Mouse (Mus musculus) forebrain, embryonic 12.5 days (tissue): ENCODE results near the gene Tcp11l1. TPM values are rescaled to one million over a fixed set of nuclear protein-coding genes. Genes with fewer than 3 reads are reported as not detected.

ENCODE experiments used
- ATAC-seq: fragments of 200-750 bp; cut with Nextera tagmentation; 2 replicates; pipeline ENCODE4 v1.8.0; 2017; ENCODE audit warnings: moderate TSS enrichment; ENCODE audit not compliant: low FRiP score
- H3K27ac ChIP-seq: fragments of 300-500 bp; sonication (generic); 2 replicates; pipeline ENCODE4 v1.5.1; 2016; ENCODE audit warnings: mild to moderate bottlenecking
- H3K27me3 ChIP-seq: fragments of 300-500 bp; sonication (generic); 2 replicates; pipeline ENCODE4 v1.6.1; 2016; ENCODE audit warnings: mild to moderate bottlenecking
- H3K36me3 ChIP-seq: fragments of 300-500 bp; sonication (generic); replicated peaks from 2 replicates; pipeline ENCODE4 v1.6.1; 2016; ENCODE audit warnings: mild to moderate bottlenecking
- H3K4me1 ChIP-seq: fragments of 300-500 bp; sonication (generic); 2 replicates; pipeline ENCODE4 v1.6.1; 2016
- H3K4me2 ChIP-seq: fragments of 300-500 bp; sonication (generic); 2 replicates; pipeline ENCODE4 v1.6.1; 2016; ENCODE audit warnings: mild to moderate bottlenecking, moderate library complexity
- H3K4me3 ChIP-seq: fragments of 300-500 bp; sonication (generic); replicated peaks from 2 replicates; pipeline ENCODE4 v1.5.1; 2016; ENCODE audit warnings: mild to moderate bottlenecking
- H3K9ac ChIP-seq: fragments of 300-500 bp; sonication (generic); 2 replicates; pipeline ENCODE4 v1.6.1; 2016; ENCODE audit warnings: mild to moderate bottlenecking
- H3K9me3 ChIP-seq: fragments of 300-500 bp; sonication (generic); 2 replicates; pipeline ENCODE4 v1.6.1; 2016
- WGBS: fragments of 180-500 bp; shearing (Covaris S2); methylation state at CpG from one replicate; pipeline ENCODE4 v1.1.7; 2016; 5-methylcytosine and 5-hydroxymethylcytosine counted together
- polyA plus RNA-seq: library from polyadenylated mRNA; unstranded; fragments of >200 nt; fragmentation: Nextera tagmentation; extraction: Ambion mirVana; gene quantifications from 2 replicates; pipeline ENCODE4 v1.2.1, GENCODE M21; 2016

Gene Tcp11l1
- polyA plus RNA-seq, 1 experiment from 2014 or later, result 69.2 TPM

- peaks cover 70% of the 10 kb centered on the region for H3K36me3 ChIP-seq
- no peaks in the 10 kb centered on the region for H3K9me3 ChIP-seq
- H3K4me1 ChIP-seq, result no peaks in the 10 kb centered on the region
- WGBS, result 89% methylated on average over 8 of the region's 8 CpGs
- H3K9ac ChIP-seq, result no peak overlapping the region
- no peak for ATAC-seq
- H3K27me3 ChIP-seq, result no peaks in the 10 kb centered on the region
- H3K27ac ChIP-seq, result no peak overlapping the region
- no peak overlapping the region for H3K4me2 ChIP-seq
- no peak overlapping the region for H3K4me3 ChIP-seq
Observed at GRCm38 (mm10) chr2:104663372-104664100, 48.4 kb downstream of the Tcp11l1 start.

- no peak overlapping the region for H3K9ac ChIP-seq
- H3K4me2 ChIP-seq, result no peak overlapping the region
- H3K9me3 ChIP-seq, result no peaks in the 10 kb centered on the region
- no peaks in the 10 kb centered on the region for H3K4me1 ChIP-seq
- H3K36me3 ChIP-seq, result peaks cover 66% of the 10 kb centered on the region
- H3K4me3 ChIP-seq, result no peak overlapping the region
- ATAC-seq, result no peak
- 96% methylated on average over 1 of the region's 1 CpGs for WGBS
- H3K27me3 ChIP-seq, result no peaks in the 10 kb centered on the region
- H3K27ac ChIP-seq, result no peak overlapping the region
Observed at GRCm38 (mm10) chr2:104658659-104659058, 53.3 kb downstream of the Tcp11l1 start.

GRCm38 (mm10) chr2:104615985-104616711, 95.8 kb downstream of the Tcp11l1 start:
- ATAC-seq, result no peak
- H3K27ac ChIP-seq, result no peak overlapping the region
- H3K9me3 ChIP-seq, result no peaks in the 10 kb centered on the region
- H3K36me3 ChIP-seq, result no peaks in the 10 kb centered on the region
- H3K9ac ChIP-seq, result no peak overlapping the region
- no peaks in the 10 kb centered on the region for H3K4me1 ChIP-seq
- no peak overlapping the region for H3K4me3 ChIP-seq
- H3K27me3 ChIP-seq, result no peaks in the 10 kb centered on the region
- 96% methylated on average over 4 of the region's 4 CpGs for WGBS
- H3K4me2 ChIP-seq, result no peak overlapping the region

GRCm38 (mm10) chr2:104614786-104615185, 97.2 kb downstream of the Tcp11l1 start:
- no peaks in the 10 kb centered on the region for H3K9me3 ChIP-seq
- H3K27me3 ChIP-seq, result no peaks in the 10 kb centered on the region
- ATAC-seq, result no peak
- no peak overlapping the region for H3K4me2 ChIP-seq
- no peaks in the 10 kb centered on the region for H3K4me1 ChIP-seq
- peaks cover 5% of the 10 kb centered on the region; the same call in 1 of the 2 replicates for H3K36me3 ChIP-seq
- H3K4me3 ChIP-seq, result no peak overlapping the region
- WGBS, result 94% methylated on average over 3 of the region's 3 CpGs
- H3K27ac ChIP-seq, result no peak overlapping the region
- no peak overlapping the region for H3K9ac ChIP-seq

Other genes starting within 250 kb of the Tcp11l1 start
- 9.0 and 9.1 TPM in 2 replicates for gene Hipk3, start 217.7 kb downstream of the Tcp11l1 start, polyA plus RNA-seq
- gene Cstf3, start 121.6 kb downstream of the Tcp11l1 start, polyA plus RNA-seq, result 114 and 117 TPM in 2 replicates
- not detected in 2 replicates for gene Pin1rt1, start 4.2 kb upstream of the Tcp11l1 start, polyA plus RNA-seq
- 5.1 and 5.4 TPM in 2 replicates for gene Depdc7, start 30.7 kb upstream of the Tcp11l1 start, polyA plus RNA-seq
- gene Qser1, start 104.6 kb upstream of the Tcp11l1 start, polyA plus RNA-seq, result 15.5 and 15.6 TPM in 2 replicates
- gene Prrg4, start 137.7 kb upstream of the Tcp11l1 start, polyA plus RNA-seq, result 0.70 and 0.94 TPM in 2 replicates
- gene Ccdc73, start 155.6 kb upstream of the Tcp11l1 start, polyA plus RNA-seq, result 8.8 and 9.7 TPM in 2 replicates